Mouse (Mus musculus) heart, embryonic 13.5 days (tissue): ENCODE results near the gene Derl3. TPM values are rescaled to one million over a fixed set of nuclear protein-coding genes. Genes with fewer than 3 reads are reported as not detected.
"Not testable (repeated sequence)": the region's sequence is repeated elsewhere in the genome, so short reads cannot be mapped to it uniquely, and the experiment has no call there.

ENCODE experiments used
- ATAC-seq: fragments of 200-750 bp; cut with Nextera tagmentation; 2 replicates; pipeline ENCODE4 v1.8.0; 2017; ENCODE audit warnings: moderate TSS enrichment; ENCODE audit not compliant: insufficient number of reproducible peaks, low FRiP score, low TSS enrichment; ENCODE audit errors: extremely low read depth
- H3K27ac ChIP-seq: fragments of 300-500 bp; sonication (generic); replicated peaks from 2 replicates; pipeline ENCODE4 v1.5.1; 2015; ENCODE audit warnings: moderate library complexity, mild to moderate bottlenecking, inconsistent platforms
- H3K27me3 ChIP-seq: fragments of 300-500 bp; sonication (generic); replicated peaks from 2 replicates; pipeline ENCODE4 v1.6.1; 2015; ENCODE audit warnings: mild to moderate bottlenecking, inconsistent platforms
- H3K36me3 ChIP-seq: fragments of 300-500 bp; sonication (generic); 2 replicates; pipeline ENCODE4 v1.6.1; 2015; ENCODE audit warnings: mild to moderate bottlenecking, inconsistent platforms
- H3K4me1 ChIP-seq: fragments of 300-500 bp; sonication (generic); 2 replicates; pipeline ENCODE4 v1.6.1; 2015; ENCODE audit warnings: inconsistent platforms
- H3K4me2 ChIP-seq: fragments of 300-500 bp; sonication (generic); 2 replicates; pipeline ENCODE4 v1.6.1; 2015; ENCODE audit warnings: inconsistent platforms, mild to moderate bottlenecking, moderate library complexity
- H3K4me3 ChIP-seq: fragments of 300-500 bp; sonication (generic); 2 replicates; pipeline ENCODE4 v1.5.1; 2015; ENCODE audit warnings: moderate library complexity, mild to moderate bottlenecking, inconsistent platforms
- H3K9ac ChIP-seq: fragments of 300-500 bp; sonication (generic); 2 replicates; pipeline ENCODE4 v1.6.1; 2015; ENCODE audit warnings: inconsistent platforms, mild to moderate bottlenecking, moderate library complexity
- H3K9me3 ChIP-seq: fragments of 300-500 bp; sonication (generic); 2 replicates; pipeline ENCODE4 v1.6.1; 2016; ENCODE audit warnings: inconsistent platforms
- WGBS: fragments of 180-500 bp; shearing (Covaris S2); methylation state at CpG from one replicate; pipeline ENCODE4 v1.1.7; 2015; ENCODE audit warnings: mixed read lengths; 5-methylcytosine and 5-hydroxymethylcytosine counted together
- polyA plus RNA-seq: library from polyadenylated mRNA; unstranded; fragments of >200 nt; fragmentation: Nextera tagmentation; extraction: Ambion mirVana; gene quantifications from 2 replicates; pipeline ENCODE4 v1.2.1, GENCODE M21; 2015

The Derl3 gene
- 2.4 TPM in 2 replicates for polyA plus RNA-seq

DNA sequence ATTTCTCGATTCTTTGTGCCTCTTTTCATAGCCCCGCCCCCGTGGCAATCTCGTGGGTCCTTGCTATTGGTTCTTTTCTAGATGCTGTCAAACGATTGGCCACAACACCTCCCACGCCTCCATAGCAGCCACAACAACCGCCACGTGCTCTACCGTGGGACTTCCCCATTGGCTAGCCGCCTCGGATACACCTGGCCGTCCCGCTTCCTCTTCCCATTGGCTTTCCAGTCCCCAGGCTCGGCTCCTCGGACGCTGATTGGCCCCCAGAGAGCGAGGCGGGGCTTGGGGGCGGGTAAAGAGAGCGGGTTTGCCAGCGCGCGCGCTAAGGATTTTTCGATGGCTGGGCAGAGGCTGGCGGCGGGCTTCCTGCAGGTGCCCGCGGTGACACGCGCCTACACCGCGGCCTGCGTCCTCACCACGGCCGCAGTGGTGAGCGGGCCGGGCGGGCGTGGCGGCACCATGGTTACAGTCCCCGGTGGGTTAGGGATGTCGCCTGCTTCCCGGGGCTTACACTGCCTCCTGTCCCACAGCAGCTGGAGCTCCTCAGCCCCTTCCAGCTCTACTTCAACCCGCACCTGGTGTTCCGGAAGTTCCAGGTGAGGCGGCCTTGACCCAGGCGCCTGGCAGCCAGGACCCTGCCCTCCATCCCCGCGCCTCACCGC is at the start of gene Derl3:
Derl3 (plus strand) TSS at position 325 of the 662 bp plus-strand sequence.
- Histone ChIP-seq H3K4me2 (peak within 1 kb of the TSS; percentile 87), H3K36me3 (peaks cover 42% of the 10 kb centered on the region), H3K4me3 (peak within 1 kb of the TSS; percentile 53), H3K9ac (peak within 1 kb of the TSS; percentile 73), H3K27ac (no peak within 1 kb of the TSS), H3K9me3 (no peaks in the 10 kb centered on the region), H3K27me3 (no peaks in the 10 kb centered on the region), H3K4me1 (peaks cover 30% of the 10 kb centered on the region)
- peak; percentile 94 for ATAC-seq
- under 1% methylated on average over 50 of the region's 51 CpGs for WGBS

DNA sequence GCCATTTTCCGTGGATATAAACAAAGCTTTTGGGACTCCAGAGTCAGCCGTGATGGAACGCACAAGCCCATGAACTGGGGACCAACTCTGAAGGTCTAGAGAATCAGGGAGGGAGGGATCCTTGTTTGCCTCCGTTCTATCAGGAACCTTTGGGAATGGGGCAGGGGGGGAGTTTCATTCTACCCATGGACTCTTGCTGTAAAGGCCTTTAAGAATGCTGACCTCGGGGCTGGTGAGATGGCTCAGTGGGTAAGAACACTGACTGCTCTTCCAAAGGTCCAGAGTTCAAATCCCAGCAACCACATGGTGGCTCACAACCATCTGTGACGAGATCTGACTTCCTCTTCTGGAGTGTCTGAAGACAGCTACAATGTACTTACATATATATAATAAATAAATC is 49.3 kb upstream of the Derl3 start:
- H3K9me3 ChIP-seq, H3K4me2 ChIP-seq, H3K4me1 ChIP-seq, H3K27ac ChIP-seq, H3K9ac ChIP-seq, ATAC-seq, H3K27me3 ChIP-seq, H3K36me3 ChIP-seq, H3K4me3 ChIP-seq: not testable (repeated sequence)
- 80% methylated on average over 6 of the region's 6 CpGs for WGBS

DNA sequence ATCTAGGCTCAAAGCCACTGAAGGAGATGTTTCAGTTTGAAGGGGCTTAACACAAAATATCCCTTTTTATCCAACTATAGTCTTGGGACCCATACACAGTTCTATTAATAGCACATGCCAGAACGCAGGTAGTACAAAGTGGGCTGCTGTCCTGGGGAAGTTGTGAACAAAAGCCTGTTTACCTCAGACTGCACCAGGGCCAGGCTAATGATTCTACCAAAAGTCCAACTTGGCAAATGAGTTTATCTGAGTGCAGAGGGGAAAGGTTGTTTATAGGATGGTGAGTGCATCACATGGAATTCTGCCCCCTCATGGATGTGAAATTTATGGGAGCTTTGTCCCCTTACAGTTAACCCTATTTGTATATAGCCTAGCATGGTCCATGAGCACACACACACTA is 48.4 kb upstream of the Derl3 start:
- 59% methylated on average over 1 of the region's 1 CpGs for WGBS
- Histone ChIP-seq H3K9me3 (no peaks in the 10 kb centered on the region), H3K9ac (no peak overlapping the region), H3K4me3 (no peak overlapping the region), H3K4me1 (no peaks in the 10 kb centered on the region), H3K36me3 (no peaks in the 10 kb centered on the region), H3K27me3 (peaks cover 5% of the 10 kb centered on the region; the same call in 1 of the 2 replicates), H3K4me2 (no peak overlapping the region), H3K27ac (no peak overlapping the region)
- ATAC-seq: no peak

DNA sequence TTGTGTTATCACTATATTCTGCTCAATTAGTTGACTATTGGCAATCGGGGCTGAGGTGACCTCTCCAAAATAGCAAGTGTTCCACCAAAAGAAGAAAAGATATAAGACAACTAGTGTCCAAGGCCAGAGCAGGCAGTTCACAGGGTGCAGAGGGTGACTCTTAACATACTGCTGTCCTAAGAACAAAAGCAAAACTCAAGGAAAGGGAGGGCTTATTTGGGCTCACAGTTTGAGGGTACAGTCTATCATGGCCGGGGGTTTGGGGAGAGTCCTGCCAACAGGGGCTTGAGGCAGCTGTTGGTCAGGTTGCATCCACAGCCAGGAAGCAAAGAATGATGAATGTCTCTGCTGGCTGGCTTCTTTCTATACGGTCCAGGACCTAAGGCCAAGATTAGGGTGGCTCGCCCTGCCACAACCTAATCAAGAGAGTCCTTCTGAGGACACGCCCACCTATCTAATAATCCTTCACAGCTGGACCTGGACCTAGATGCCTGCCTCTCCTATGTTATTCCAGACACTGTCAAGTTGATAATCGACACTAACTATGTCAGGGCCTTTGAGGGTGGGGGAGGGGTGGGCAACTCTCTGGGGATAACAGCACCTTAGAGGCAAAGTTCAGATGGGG is 47.8 kb upstream of the Derl3 start:
- 0 out of 2 replicates have a peak, but pooled peaks cover 5% of the 10 kb centered on the region for H3K27me3 ChIP-seq
- H3K9ac ChIP-seq: no peak overlapping the region
- H3K4me3 ChIP-seq: no peak overlapping the region
- H3K4me2 ChIP-seq: no peak overlapping the region
- H3K36me3 ChIP-seq: no peaks in the 10 kb centered on the region
- H3K9me3 ChIP-seq: no peaks in the 10 kb centered on the region
- H3K4me1 ChIP-seq: no peaks in the 10 kb centered on the region
- WGBS: 60% methylated on average over 6 of the region's 6 CpGs
- no peak overlapping the region for H3K27ac ChIP-seq
- ATAC-seq: no peak

DNA sequence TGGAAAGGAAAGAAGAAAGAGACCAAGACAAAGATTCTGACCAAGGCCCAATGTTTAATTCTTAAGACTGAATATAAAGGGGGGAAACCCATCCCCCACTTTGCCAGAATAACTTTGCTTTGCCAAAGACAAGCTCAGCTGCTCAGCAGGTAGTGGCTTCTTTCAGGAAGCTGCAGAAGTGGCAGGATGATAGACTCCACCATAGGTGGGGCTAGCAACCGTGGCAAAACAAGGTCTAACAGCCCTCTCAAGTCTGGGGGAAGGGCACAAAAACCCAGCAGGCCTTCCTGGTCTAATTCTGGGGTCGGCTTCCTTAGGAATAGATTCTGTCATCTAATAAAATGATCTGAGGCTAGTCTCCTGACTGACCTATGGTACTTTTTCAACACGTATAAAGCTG is 44.8 kb upstream of the Derl3 start:
- WGBS: 24% methylated on average over 3 of the region's 3 CpGs
- Histone ChIP-seq H3K9me3 (no peaks in the 10 kb centered on the region), H3K27me3 (0 out of 2 replicates have a peak, but pooled peaks cover 16% of the 10 kb centered on the region), H3K36me3 (no peaks in the 10 kb centered on the region), H3K4me2 (no peak overlapping the region), H3K9ac (no peak overlapping the region), H3K4me3 (no peak overlapping the region), H3K27ac (no peak overlapping the region), H3K4me1 (peaks cover 5% of the 10 kb centered on the region)
- no peak for ATAC-seq

DNA sequence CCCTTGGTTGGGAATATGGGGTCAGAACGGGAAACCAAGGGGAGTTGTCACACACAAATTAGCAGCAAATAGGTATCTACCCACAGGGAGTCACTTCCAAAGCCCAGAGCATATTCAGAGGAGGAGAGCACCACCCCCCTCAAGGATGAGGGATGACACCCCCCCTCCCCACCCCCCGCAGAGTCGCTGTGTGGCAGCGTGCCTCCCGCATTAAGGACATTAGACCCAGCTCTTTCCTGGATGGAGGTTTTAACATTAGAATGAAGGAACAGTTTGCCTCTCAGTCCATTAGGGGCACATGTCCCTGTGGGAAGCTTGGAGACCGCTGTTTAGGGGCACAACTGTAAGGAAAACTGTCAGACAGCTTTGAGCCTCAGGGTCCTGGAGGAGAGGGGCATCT is 42.1 kb upstream of the Derl3 start:
- H3K4me1 ChIP-seq: peaks cover 5% of the 10 kb centered on the region
- H3K9ac ChIP-seq: 0 out of 2 replicates have a peak overlapping the region, but pooled peaks have one; percentile 16
- H3K27ac ChIP-seq: no peak overlapping the region
- WGBS: 10% methylated on average over 6 of the region's 6 CpGs
- no peak overlapping the region for H3K4me2 ChIP-seq
- H3K27me3 ChIP-seq: 0 out of 2 replicates have a peak, but pooled peaks cover 16% of the 10 kb centered on the region
- no peak overlapping the region for H3K4me3 ChIP-seq
- no peak for ATAC-seq
- H3K36me3 ChIP-seq: no peaks in the 10 kb centered on the region
- H3K9me3 ChIP-seq: no peaks in the 10 kb centered on the region

DNA sequence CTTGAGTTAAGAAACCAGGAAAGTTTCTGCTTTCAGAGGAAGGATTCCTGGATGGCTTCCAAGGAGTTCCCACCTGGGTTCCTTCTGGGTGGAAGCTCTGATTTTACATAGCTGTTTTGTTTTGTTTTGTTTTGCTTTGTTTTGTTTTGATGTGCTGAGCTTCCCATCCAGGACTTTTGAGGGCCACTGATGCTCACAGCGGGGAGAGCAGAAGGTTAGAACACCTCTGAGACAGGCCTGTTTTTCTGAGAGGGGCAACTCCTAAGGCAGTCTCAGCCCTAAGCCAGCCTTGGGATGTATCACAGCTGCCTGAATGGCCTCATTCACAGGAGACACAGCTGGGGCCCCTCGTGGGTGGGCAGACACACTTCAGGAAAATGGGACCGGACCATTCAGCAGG is 41.5 kb upstream of the Derl3 start:
- WGBS: 38% methylated on average over 3 of the region's 3 CpGs
- Histone ChIP-seq H3K4me1 (peaks cover 5% of the 10 kb centered on the region), H3K9me3 (no peaks in the 10 kb centered on the region), H3K4me2 (no peak overlapping the region), H3K36me3 (peaks cover 1% of the 10 kb centered on the region), H3K27ac (no peak overlapping the region), H3K9ac (no peak overlapping the region), H3K27me3 (0 out of 2 replicates have a peak, but pooled peaks cover 16% of the 10 kb centered on the region), H3K4me3 (no peak overlapping the region)
- ATAC-seq: no peak

DNA sequence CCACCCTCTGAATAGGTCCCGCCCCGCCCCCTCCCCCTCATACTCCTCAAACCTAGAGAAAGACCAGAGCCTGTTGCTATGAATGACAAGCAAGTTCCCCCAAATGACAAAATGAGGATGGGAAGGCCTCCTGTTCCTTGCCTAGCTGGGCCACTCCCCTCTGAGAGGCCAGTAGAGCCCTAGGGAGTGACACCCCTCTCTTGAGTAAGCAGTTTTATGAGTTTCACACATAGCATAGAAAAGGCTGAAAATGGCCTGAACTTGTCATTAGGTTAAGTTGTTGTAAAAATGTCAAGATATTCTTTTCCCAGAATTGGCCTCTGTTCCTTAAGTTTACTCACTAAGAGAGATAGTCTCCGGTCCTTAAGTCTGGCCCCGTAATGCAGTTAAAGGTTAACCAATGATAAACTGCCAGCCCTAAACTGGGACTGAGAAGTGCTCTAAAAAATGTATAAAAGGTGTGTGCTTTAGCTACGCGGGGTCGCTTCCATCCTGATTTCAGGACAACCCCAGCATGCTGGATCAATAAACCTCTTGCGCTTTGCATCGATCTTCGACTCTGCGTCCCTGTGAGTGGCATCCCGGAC is 40.6 kb upstream of the Derl3 start:
- ATAC-seq: no peak
- H3K36me3 ChIP-seq: peaks cover 11% of the 10 kb centered on the region
- H3K27me3 ChIP-seq: 0 out of 2 replicates have a peak, but pooled peaks cover 16% of the 10 kb centered on the region
- H3K9ac ChIP-seq: no peak overlapping the region
- H3K9me3 ChIP-seq: no peaks in the 10 kb centered on the region
- no peak overlapping the region for H3K27ac ChIP-seq
- WGBS: 95% methylated on average over 12 of the region's 12 CpGs
- H3K4me3 ChIP-seq: no peak overlapping the region
- no peak overlapping the region for H3K4me2 ChIP-seq
- peaks cover 7% of the 10 kb centered on the region for H3K4me1 ChIP-seq

DNA sequence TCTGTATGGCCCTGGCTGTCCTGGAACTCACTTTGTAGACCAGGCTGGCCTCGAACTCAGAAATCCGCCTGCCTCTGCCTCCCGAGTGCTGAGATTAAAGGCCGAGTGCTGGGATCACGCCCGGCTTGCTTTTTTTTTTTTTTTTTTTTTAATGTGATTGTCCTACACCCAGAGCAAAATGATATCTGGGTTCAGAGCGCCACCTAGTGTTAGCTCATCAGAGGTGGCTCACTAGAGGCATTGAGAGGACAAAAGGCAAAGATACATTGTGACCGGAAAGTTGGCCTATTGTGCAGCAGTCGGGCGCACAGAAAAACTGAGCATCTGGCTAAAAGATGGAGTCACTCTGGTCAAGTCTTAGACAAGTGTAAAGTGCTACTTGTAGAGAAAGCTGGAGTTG is 39.8 kb upstream of the Derl3 start:
- 25% methylated on average over 10 of the region's 10 CpGs for WGBS
- Histone ChIP-seq H3K36me3 (peaks cover 19% of the 10 kb centered on the region), H3K27me3 (0 out of 2 replicates have a peak, but pooled peaks cover 16% of the 10 kb centered on the region), H3K4me3 (no peak overlapping the region), H3K9me3 (no peaks in the 10 kb centered on the region), H3K4me2 (no peak overlapping the region), H3K9ac (no peak overlapping the region), H3K27ac (no peak overlapping the region), H3K4me1 (peaks cover 15% of the 10 kb centered on the region)
- ATAC-seq: no peak

DNA sequence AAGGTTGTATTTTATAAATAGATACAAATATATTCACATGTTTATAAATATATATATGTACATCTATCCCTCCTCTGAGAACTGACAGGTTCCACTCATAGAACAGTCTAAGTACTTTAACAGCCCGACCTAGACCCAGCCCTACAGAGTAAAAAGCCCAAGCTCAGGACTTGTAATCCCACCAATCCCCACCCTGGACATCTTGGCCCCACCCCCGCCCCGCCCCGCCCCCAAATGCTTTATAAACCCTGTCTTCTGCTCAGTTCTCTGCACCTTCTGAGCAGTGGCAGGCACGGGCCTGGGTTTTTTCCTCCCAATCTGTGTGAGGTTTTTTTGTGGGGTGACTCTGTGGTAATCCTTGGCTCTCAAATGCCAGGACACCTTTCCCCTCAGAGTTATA is 39.1 kb upstream of the Derl3 start:
- Histone ChIP-seq H3K4me2 (no peak overlapping the region), H3K27me3 (0 out of 2 replicates have a peak, but pooled peaks cover 16% of the 10 kb centered on the region), H3K9me3 (no peaks in the 10 kb centered on the region), H3K4me1 (peaks cover 21% of the 10 kb centered on the region), H3K36me3 (peaks cover 21% of the 10 kb centered on the region), H3K9ac (no peak overlapping the region), H3K27ac (no peak overlapping the region), H3K4me3 (no peak overlapping the region)
- no peak for ATAC-seq
- 44% methylated on average over 5 of the region's 5 CpGs for WGBS

DNA sequence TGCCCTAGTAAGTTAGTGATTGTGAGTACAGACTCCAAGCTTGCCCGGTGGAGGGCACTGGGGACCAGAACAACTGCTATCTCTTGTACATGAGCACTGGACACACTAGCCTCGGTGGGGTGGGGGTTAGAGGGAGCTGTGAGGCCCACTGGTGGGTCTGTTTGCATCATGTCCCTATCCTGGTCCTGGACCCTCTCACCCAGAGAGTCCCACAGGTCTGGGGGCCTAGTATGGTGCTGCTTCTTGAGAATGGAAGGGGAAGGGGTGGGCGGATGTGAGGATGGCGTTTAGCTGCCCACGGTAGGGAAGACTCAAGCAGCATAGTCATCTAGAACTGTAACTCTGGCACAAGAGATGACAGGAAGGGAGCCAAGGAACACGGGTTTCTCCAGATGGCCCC is 38.4 kb upstream of the Derl3 start:
- 0 out of 2 replicates have a peak, but pooled peaks cover 16% of the 10 kb centered on the region for H3K27me3 ChIP-seq
- no peak overlapping the region for H3K9ac ChIP-seq
- no peaks in the 10 kb centered on the region for H3K9me3 ChIP-seq
- no peak overlapping the region for H3K4me2 ChIP-seq
- peaks cover 21% of the 10 kb centered on the region for H3K36me3 ChIP-seq
- no peak for ATAC-seq
- 79% methylated on average over 6 of the region's 6 CpGs for WGBS
- no peak overlapping the region for H3K27ac ChIP-seq
- H3K4me1 ChIP-seq: peaks cover 24% of the 10 kb centered on the region
- no peak overlapping the region for H3K4me3 ChIP-seq
